Mouse (Mus musculus): ENCODE data around the gene Pls1. TPM values are rescaled to one million over a fixed set of nuclear protein-coding genes. Genes with fewer than 3 reads are reported as not detected.
A peak's percentile ranks its signal among the peaks of the same experiment; 100 is the strongest.

Pls1 gene
- polyA plus RNA-seq (2015; fragmentation: Nextera tagmentation; extraction: Ambion mirVana): 11.5 and 12.1 TPM in 2 replicates

GRCm38 (mm10) chr9:95844825-95845460 lies at the start of gene Pls1:
Gene Pls1 (minus strand): TSS chr9:95845311.
- peak; percentile 88 for ATAC-seq (ENCODE audit: borderline replicate concordance, extremely low read depth, low FRiP score, low TSS enrichment)
- Histone ChIP-seq H3K9me3 (no peaks in the 10 kb centered on the region), H3K27ac (peak within 1 kb of the TSS; percentile 69)

GRCm38 (mm10) chr9:95882751-95883150 lies 37.6 kb upstream of the Pls1 start:
- Histone ChIP-seq H3K27ac (no peak overlapping the region), H3K9ac (no peak overlapping the region), H3K27me3 (no peaks in the 10 kb centered on the region), H3K4me1 (no peaks in the 10 kb centered on the region), H3K36me3 (peaks cover 21% of the 10 kb centered on the region), H3K4me3 (no peak overlapping the region), H3K4me2 (no peak overlapping the region), H3K9me3 (no peaks in the 10 kb centered on the region)
- ATAC-seq (ENCODE audit: borderline replicate concordance, extremely low read depth, low FRiP score, low TSS enrichment): no peak
- 96% methylated on average over 2 of the region's 2 CpGs for WGBS

More at GRCm38 (mm10) chr9:95844825-95845460, at the start of gene Pls1:
- Histone ChIP-seq H3K27me3 (peaks cover 17% of the 10 kb centered on the region; the same call in 1 of the 2 replicates), H3K36me3 (no peaks in the 10 kb centered on the region), H3K4me2 (peak within 1 kb of the TSS; percentile 97), H3K4me1 (peaks cover 3% of the 10 kb centered on the region; the same call in 1 of the 2 replicates), H3K4me3 (peak within 1 kb of the TSS; percentile 62), H3K9ac (peak within 1 kb of the TSS; percentile 58)
- under 1% methylated on average over 46 of the region's 46 CpGs for WGBS

- ATAC-seq (ENCODE audit: borderline replicate concordance, extremely low read depth, low FRiP score, low TSS enrichment): no peak
- 84% methylated on average over 5 of the region's 5 CpGs for WGBS
- no peaks in the 10 kb centered on the region for H3K27me3 ChIP-seq
- H3K36me3 ChIP-seq: peaks cover 28% of the 10 kb centered on the region
- H3K9me3 ChIP-seq: no peaks in the 10 kb centered on the region
- H3K4me3 ChIP-seq: no peak overlapping the region
- H3K27ac ChIP-seq: no peak overlapping the region
- H3K4me1 ChIP-seq: no peaks in the 10 kb centered on the region
- no peak overlapping the region for H3K9ac ChIP-seq
- H3K4me2 ChIP-seq: no peak overlapping the region
Observed at GRCm38 (mm10) chr9:95878246-95878645, 33.1 kb upstream of the Pls1 start.

- Histone ChIP-seq H3K4me1 (0 out of 2 replicates have a peak, but pooled peaks cover 5% of the 10 kb centered on the region), H3K27me3 (no peaks in the 10 kb centered on the region), H3K9ac (peak overlapping the region; percentile 72), H3K9me3 (no peaks in the 10 kb centered on the region), H3K27ac (peak overlapping the region; percentile 42), H3K4me3 (peak overlapping the region; percentile 85), H3K4me2 (peak overlapping the region; percentile 69), H3K36me3 (no peaks in the 10 kb centered on the region)
- WGBS: under 1% methylated on average over 31 of the region's 31 CpGs
- peak; percentile 20; the same call in 1 of the 2 replicates for ATAC-seq (ENCODE audit: borderline replicate concordance, extremely low read depth, low FRiP score, low TSS enrichment)
Observed at GRCm38 (mm10) chr9:95858027-95858570, 13.0 kb upstream of the Pls1 start.

GRCm38 (mm10) chr9:95857414-95858026 lies 12.4 kb upstream of the Pls1 start, which contains the start of gene Atr:
Gene Atr (plus strand): TSS chr9:95857597.
- Histone ChIP-seq H3K9me3 (no peaks in the 10 kb centered on the region), H3K27ac (peak within 1 kb of the TSS; percentile 42), H3K36me3 (no peaks in the 10 kb centered on the region), H3K9ac (peak within 1 kb of the TSS; percentile 72), H3K4me3 (peak within 1 kb of the TSS; percentile 85), H3K4me1 (0 out of 2 replicates have a peak, but pooled peaks cover 5% of the 10 kb centered on the region), H3K4me2 (peak within 1 kb of the TSS; percentile 69), H3K27me3 (no peaks in the 10 kb centered on the region)
- under 1% methylated on average over 69 of the region's 69 CpGs for WGBS
- ATAC-seq (ENCODE audit: borderline replicate concordance, extremely low read depth, low FRiP score, low TSS enrichment): peak; percentile 92

- 83% methylated on average over 4 of the region's 4 CpGs for WGBS
- Histone ChIP-seq H3K36me3 (no peaks in the 10 kb centered on the region), H3K4me3 (no peak overlapping the region), H3K9me3 (no peaks in the 10 kb centered on the region), H3K27ac (no peak overlapping the region), H3K9ac (no peak overlapping the region), H3K27me3 (no peaks in the 10 kb centered on the region), H3K4me1 (0 out of 2 replicates have a peak, but pooled peaks cover 5% of the 10 kb centered on the region), H3K4me2 (no peak overlapping the region)
- no peak for ATAC-seq (ENCODE audit: borderline replicate concordance, extremely low read depth, low FRiP score, low TSS enrichment)
Observed at GRCm38 (mm10) chr9:95856004-95856403, 10.9 kb upstream of the Pls1 start.

GRCm38 (mm10) chr9:95854891-95855290 lies 9.8 kb upstream of the Pls1 start:
- no peak for ATAC-seq (ENCODE audit: borderline replicate concordance, extremely low read depth, low FRiP score, low TSS enrichment)
- WGBS: 69% methylated on average over 2 of the region's 2 CpGs

GRCm38 (mm10) chr9:95852896-95853295 lies 7.8 kb upstream of the Pls1 start:
- 0 out of 2 replicates have a peak, but pooled peaks cover 5% of the 10 kb centered on the region for H3K4me1 ChIP-seq
- H3K9ac ChIP-seq: no peak overlapping the region
- H3K4me2 ChIP-seq: no peak overlapping the region
- no peaks in the 10 kb centered on the region for H3K27me3 ChIP-seq
- H3K27ac ChIP-seq: no peak overlapping the region
- ATAC-seq (ENCODE audit: borderline replicate concordance, extremely low read depth, low FRiP score, low TSS enrichment): no peak
- H3K9me3 ChIP-seq: no peaks in the 10 kb centered on the region
- H3K36me3 ChIP-seq: no peaks in the 10 kb centered on the region
- WGBS: 26% methylated on average over 4 of the region's 4 CpGs
- H3K4me3 ChIP-seq: no peak overlapping the region

More at GRCm38 (mm10) chr9:95854891-95855290, 9.8 kb upstream of the Pls1 start:
- Histone ChIP-seq H3K27me3 (no peaks in the 10 kb centered on the region), H3K4me3 (no peak overlapping the region), H3K4me1 (0 out of 2 replicates have a peak, but pooled peaks cover 5% of the 10 kb centered on the region), H3K4me2 (no peak overlapping the region), H3K27ac (no peak overlapping the region), H3K9me3 (no peaks in the 10 kb centered on the region), H3K9ac (no peak overlapping the region), H3K36me3 (no peaks in the 10 kb centered on the region)

GRCm38 (mm10) chr9:95851671-95852070 lies 6.6 kb upstream of the Pls1 start:
- Histone ChIP-seq H3K36me3 (no peaks in the 10 kb centered on the region), H3K4me3 (no peak overlapping the region)
- 63% methylated on average over 11 of the region's 11 CpGs for WGBS

GRCm38 (mm10) chr9:95845711-95846110 lies 600 bp upstream of the Pls1 start:
- Histone ChIP-seq H3K27ac (0 out of 2 replicates have a peak overlapping the region, but pooled peaks have one; percentile 69), H3K4me2 (peak overlapping the region; percentile 97), H3K9me3 (no peaks in the 10 kb centered on the region), H3K9ac (no peak overlapping the region), H3K36me3 (no peaks in the 10 kb centered on the region), H3K4me1 (peaks cover 3% of the 10 kb centered on the region; the same call in 1 of the 2 replicates), H3K27me3 (peaks cover 17% of the 10 kb centered on the region; the same call in 1 of the 2 replicates), H3K4me3 (peak overlapping the region; percentile 62)
- ATAC-seq (ENCODE audit: borderline replicate concordance, extremely low read depth, low FRiP score, low TSS enrichment): no peak
- 46% methylated on average over 4 of the region's 4 CpGs for WGBS

More at GRCm38 (mm10) chr9:95851671-95852070, 6.6 kb upstream of the Pls1 start:
- H3K9me3 ChIP-seq: no peaks in the 10 kb centered on the region
- no peak overlapping the region for H3K27ac ChIP-seq
- no peak for ATAC-seq (ENCODE audit: borderline replicate concordance, extremely low read depth, low FRiP score, low TSS enrichment)
- H3K9ac ChIP-seq: no peak overlapping the region
- no peak overlapping the region for H3K4me2 ChIP-seq
- no peaks in the 10 kb centered on the region for H3K4me1 ChIP-seq
- no peaks in the 10 kb centered on the region for H3K27me3 ChIP-seq

GRCm38 (mm10) chr9:95839424-95839823 lies 5.7 kb downstream of the Pls1 start:
- no peak overlapping the region for H3K4me3 ChIP-seq
- no peak overlapping the region for H3K9ac ChIP-seq
- ATAC-seq (ENCODE audit: borderline replicate concordance, extremely low read depth, low FRiP score, low TSS enrichment): no peak
- no peaks in the 10 kb centered on the region for H3K9me3 ChIP-seq
- 77% methylated on average over 3 of the region's 3 CpGs for WGBS
- no peak overlapping the region for H3K4me2 ChIP-seq
- no peak overlapping the region for H3K27ac ChIP-seq
- H3K27me3 ChIP-seq: peaks cover 12% of the 10 kb centered on the region; the same call in 1 of the 2 replicates
- H3K36me3 ChIP-seq: no peaks in the 10 kb centered on the region
- peaks cover 3% of the 10 kb centered on the region; the same call in 1 of the 2 replicates for H3K4me1 ChIP-seq
